Mouse (Mus musculus): ENCODE data around the gene Park7.

GRCm38 (mm10) chr4:150872139-150872651 is 42.0 kb downstream of the Park7 start:
- TF ChIP-seq POLR2A (IDR thresholded peaks at IDR 0.05; ENCODE audit: insufficient read depth, low read depth, low read length) (no peak), EP300 (IDR thresholded peaks at IDR 0.05; ENCODE audit: insufficient read depth, low read depth, low read length) (no peak)
